Mouse (Mus musculus): ENCODE data around the gene Wdr91.
A peak's percentile ranks its signal among the peaks of the same experiment; 100 is the strongest.

The Wdr91 gene

GRCm38 (mm10) chr6:34909631-34910345 lies 888 bp downstream of the Wdr91 start:
- TF ChIP-seq POU5F1 (IDR thresholded peaks at IDR 0.05; ENCODE audit: borderline replicate concordance, low read length): no peak
- TF ChIP-seq NANOG (IDR thresholded peaks at IDR 0.05; ENCODE audit: borderline replicate concordance, low read length): no peak
- no peak for TF ChIP-seq CTCF (conservative IDR thresholded peaks at IDR 0.05; ENCODE audit: low read length)
- peaks cover 40% of the 10 kb centered on the region for H3K27me3 ChIP-seq (ENCODE audit: insufficient read depth, low read length)
- peaks cover 45% of the 10 kb centered on the region for H3K36me3 ChIP-seq (ENCODE audit: insufficient read depth, low read length)
- peak overlapping the region; percentile 91 for H3K4me3 ChIP-seq (replicated peaks; ENCODE audit: low read length)
- no peaks in the 10 kb centered on the region for H3K9me3 ChIP-seq (ENCODE audit: low read length)
- H3K4me1 ChIP-seq (replicated peaks; ENCODE audit: low read depth, low read length): peaks cover 23% of the 10 kb centered on the region

- TF ChIP-seq NANOG (IDR thresholded peaks at IDR 0.05; ENCODE audit: borderline replicate concordance, low read length) (no peak), POU5F1 (IDR thresholded peaks at IDR 0.05; ENCODE audit: borderline replicate concordance, low read length) (no peak), CTCF (conservative IDR thresholded peaks at IDR 0.05; ENCODE audit: low read length) (no peak)
- Histone ChIP-seq H3K9me3 (ENCODE audit: low read length) (no peaks in the 10 kb centered on the region), H3K4me3 (replicated peaks; ENCODE audit: low read length) (no peak overlapping the region), H3K27me3 (ENCODE audit: insufficient read depth, low read length) (peaks cover 53% of the 10 kb centered on the region), H3K36me3 (ENCODE audit: insufficient read depth, low read length) (peaks cover 64% of the 10 kb centered on the region), H3K4me1 (replicated peaks; ENCODE audit: low read depth, low read length) (peaks cover 11% of the 10 kb centered on the region)
Measured at GRCm38 (mm10) chr6:34907696-34908260, 2.9 kb downstream of the Wdr91 start.

- Histone ChIP-seq H3K9me3 (ENCODE audit: low read length) (no peaks in the 10 kb centered on the region), H3K27me3 (ENCODE audit: insufficient read depth, low read length) (peaks cover 59% of the 10 kb centered on the region), H3K4me3 (replicated peaks; ENCODE audit: low read length) (no peak overlapping the region), H3K36me3 (ENCODE audit: insufficient read depth, low read length) (peaks cover 70% of the 10 kb centered on the region), H3K4me1 (replicated peaks; ENCODE audit: low read depth, low read length) (peaks cover 16% of the 10 kb centered on the region)
- no peak for TF ChIP-seq POU5F1 (IDR thresholded peaks at IDR 0.05; ENCODE audit: borderline replicate concordance, low read length)
- TF ChIP-seq CTCF (conservative IDR thresholded peaks at IDR 0.05; ENCODE audit: low read length): no peak
- TF ChIP-seq NANOG (IDR thresholded peaks at IDR 0.05; ENCODE audit: borderline replicate concordance, low read length): no peak
Measured at GRCm38 (mm10) chr6:34907121-34907614, 3.5 kb downstream of the Wdr91 start.

- TF ChIP-seq CTCF (conservative IDR thresholded peaks at IDR 0.05; ENCODE audit: low read length) (no peak), NANOG (IDR thresholded peaks at IDR 0.05; ENCODE audit: borderline replicate concordance, low read length) (no peak), POU5F1 (IDR thresholded peaks at IDR 0.05; ENCODE audit: borderline replicate concordance, low read length) (no peak)
- Histone ChIP-seq H3K4me1 (replicated peaks; ENCODE audit: low read depth, low read length) (peaks cover 21% of the 10 kb centered on the region), H3K9me3 (ENCODE audit: low read length) (no peaks in the 10 kb centered on the region), H3K27me3 (ENCODE audit: insufficient read depth, low read length) (peaks cover 64% of the 10 kb centered on the region), H3K4me3 (replicated peaks; ENCODE audit: low read length) (no peak overlapping the region), H3K36me3 (ENCODE audit: insufficient read depth, low read length) (peaks cover 76% of the 10 kb centered on the region)
Measured at GRCm38 (mm10) chr6:34906661-34907060, 4.0 kb downstream of the Wdr91 start.

GRCm38 (mm10) chr6:34906125-34906524 lies 4.6 kb downstream of the Wdr91 start:
- H3K4me1 ChIP-seq (replicated peaks; ENCODE audit: low read depth, low read length): peaks cover 24% of the 10 kb centered on the region
- no peaks in the 10 kb centered on the region for H3K9me3 ChIP-seq (ENCODE audit: low read length)
- peaks cover 64% of the 10 kb centered on the region for H3K27me3 ChIP-seq (ENCODE audit: insufficient read depth, low read length)
- H3K4me3 ChIP-seq (replicated peaks; ENCODE audit: low read length): no peak overlapping the region
- peaks cover 79% of the 10 kb centered on the region for H3K36me3 ChIP-seq (ENCODE audit: insufficient read depth, low read length)
- no peak for TF ChIP-seq POU5F1 (IDR thresholded peaks at IDR 0.05; ENCODE audit: borderline replicate concordance, low read length)
- TF ChIP-seq CTCF (conservative IDR thresholded peaks at IDR 0.05; ENCODE audit: low read length): no peak
- TF ChIP-seq NANOG (IDR thresholded peaks at IDR 0.05; ENCODE audit: borderline replicate concordance, low read length): no peak

GRCm38 (mm10) chr6:34904361-34904760 lies 6.3 kb downstream of the Wdr91 start:
- Histone ChIP-seq H3K4me1 (replicated peaks; ENCODE audit: low read depth, low read length) (peaks cover 19% of the 10 kb centered on the region), H3K36me3 (ENCODE audit: insufficient read depth, low read length) (peaks cover 88% of the 10 kb centered on the region), H3K9me3 (ENCODE audit: low read length) (no peaks in the 10 kb centered on the region), H3K4me3 (replicated peaks; ENCODE audit: low read length) (no peak overlapping the region), H3K27me3 (ENCODE audit: insufficient read depth, low read length) (peaks cover 74% of the 10 kb centered on the region)
- no peak for TF ChIP-seq NANOG (IDR thresholded peaks at IDR 0.05; ENCODE audit: borderline replicate concordance, low read length)
- no peak for TF ChIP-seq POU5F1 (IDR thresholded peaks at IDR 0.05; ENCODE audit: borderline replicate concordance, low read length)
- no peak for TF ChIP-seq CTCF (conservative IDR thresholded peaks at IDR 0.05; ENCODE audit: low read length)

GRCm38 (mm10) chr6:34903851-34904250 lies 6.8 kb downstream of the Wdr91 start:
- Histone ChIP-seq H3K4me1 (replicated peaks; ENCODE audit: low read depth, low read length) (peaks cover 19% of the 10 kb centered on the region), H3K9me3 (ENCODE audit: low read length) (no peaks in the 10 kb centered on the region)
- TF ChIP-seq NANOG (IDR thresholded peaks at IDR 0.05; ENCODE audit: borderline replicate concordance, low read length): no peak
- no peak for TF ChIP-seq POU5F1 (IDR thresholded peaks at IDR 0.05; ENCODE audit: borderline replicate concordance, low read length)
- no peak for TF ChIP-seq CTCF (conservative IDR thresholded peaks at IDR 0.05; ENCODE audit: low read length)

GRCm38 (mm10) chr6:34903441-34903840 lies 7.2 kb downstream of the Wdr91 start:
- H3K9me3 ChIP-seq (ENCODE audit: low read length): no peaks in the 10 kb centered on the region
- H3K36me3 ChIP-seq (ENCODE audit: insufficient read depth, low read length): peaks cover 86% of the 10 kb centered on the region
- H3K4me3 ChIP-seq (replicated peaks; ENCODE audit: low read length): no peak overlapping the region
- H3K27me3 ChIP-seq (ENCODE audit: insufficient read depth, low read length): peaks cover 77% of the 10 kb centered on the region
- TF ChIP-seq CTCF (conservative IDR thresholded peaks at IDR 0.05; ENCODE audit: low read length): no peak
- no peak for TF ChIP-seq POU5F1 (IDR thresholded peaks at IDR 0.05; ENCODE audit: borderline replicate concordance, low read length)
- TF ChIP-seq NANOG (IDR thresholded peaks at IDR 0.05; ENCODE audit: borderline replicate concordance, low read length): no peak
- peaks cover 19% of the 10 kb centered on the region for H3K4me1 ChIP-seq (replicated peaks; ENCODE audit: low read depth, low read length)

More at GRCm38 (mm10) chr6:34903851-34904250, 6.8 kb downstream of the Wdr91 start:
- peaks cover 78% of the 10 kb centered on the region for H3K27me3 ChIP-seq (ENCODE audit: insufficient read depth, low read length)
- no peak overlapping the region for H3K4me3 ChIP-seq (replicated peaks; ENCODE audit: low read length)
- H3K36me3 ChIP-seq (ENCODE audit: insufficient read depth, low read length): peaks cover 88% of the 10 kb centered on the region

Measured in E14TG2a.4 (cell line).